Mouse (Mus musculus) T-helper 1 cell (primary cell): ENCODE measurements around the gene St6galnac5.

Experiments
- in situ Hi-C: fragments of 300-600 bp; cut with MboI, MseI; formaldehyde crosslinking; loops from one replicate; pipeline ENCODE4 v1.15.1; 2025; ENCODE audit warnings: high pct_unique_total_duplicates

St6galnac5 gene

GRCm38 (mm10) chr3:152981988-152982387 lies at the start of gene St6galnac5:
St6galnac5 (minus strand) TSS chr3:152982246.
- in situ Hi-C loops, result no loop called here

- in situ Hi-C loops, result no loop called here
Observed at GRCm38 (mm10) chr3:153030756-153031155, 48.7 kb upstream of the St6galnac5 start.

- in situ Hi-C loops, result no loop called here
Observed at GRCm38 (mm10) chr3:153024016-153024415, 42.0 kb upstream of the St6galnac5 start.

- in situ Hi-C loops, result no loop called here
Observed at GRCm38 (mm10) chr3:153018051-153018450, 36.0 kb upstream of the St6galnac5 start.

- in situ Hi-C loops, result no loop called here
Observed at GRCm38 (mm10) chr3:153016355-153016754, 34.3 kb upstream of the St6galnac5 start.

- in situ Hi-C loops, result no loop called here
Observed at GRCm38 (mm10) chr3:153006893-153007292, 24.8 kb upstream of the St6galnac5 start.

GRCm38 (mm10) chr3:152998901-152999300 lies 16.9 kb upstream of the St6galnac5 start:
- in situ Hi-C loops, result no loop called here

GRCm38 (mm10) chr3:152998106-152998505 lies 16.1 kb upstream of the St6galnac5 start:
- in situ Hi-C loops, result no loop called here

- in situ Hi-C loops, result no loop called here
Observed at GRCm38 (mm10) chr3:152993608-152994007, 11.6 kb upstream of the St6galnac5 start.

GRCm38 (mm10) chr3:152990787-152991186 lies 8.7 kb upstream of the St6galnac5 start:
- in situ Hi-C loops, result no loop called here

- in situ Hi-C loops, result no loop called here
Observed at GRCm38 (mm10) chr3:152980978-152981974, 770 bp downstream of the St6galnac5 start.

- in situ Hi-C loops, result no loop called here
Observed at GRCm38 (mm10) chr3:152980431-152980830, 1.6 kb downstream of the St6galnac5 start.

- in situ Hi-C loops, result no loop called here
Observed at GRCm38 (mm10) chr3:152979481-152980092, 2.5 kb downstream of the St6galnac5 start.

- in situ Hi-C loops, result no loop called here
Observed at GRCm38 (mm10) chr3:152971373-152971772, 10.7 kb downstream of the St6galnac5 start.

- in situ Hi-C loops, result no loop called here
Observed at GRCm38 (mm10) chr3:152969774-152970347, 12.2 kb downstream of the St6galnac5 start.

GRCm38 (mm10) chr3:152961855-152962376 lies 20.1 kb downstream of the St6galnac5 start:
- in situ Hi-C loops, result loop anchor here (5.0 kb wide), 1 partner anchor 90 kb away; no protein-coding TSS in a partner anchor

- in situ Hi-C loops, result no loop called here
Observed at GRCm38 (mm10) chr3:152958358-152959150, 23.5 kb downstream of the St6galnac5 start.

- in situ Hi-C loops, result no loop called here
Observed at GRCm38 (mm10) chr3:152956771-152957170, 25.3 kb downstream of the St6galnac5 start.

GRCm38 (mm10) chr3:152956038-152956437 lies 26.0 kb downstream of the St6galnac5 start:
- in situ Hi-C loops, result no loop called here

- in situ Hi-C loops, result no loop called here
Observed at GRCm38 (mm10) chr3:152951634-152952545, 30.2 kb downstream of the St6galnac5 start.
